Mouse (Mus musculus): ENCODE measurements at regions not wholly inside any gene's neighbourhood (a gene's known extent, or its start where the extent isn't known, plus 50 kb on each side); places are given as distances from the start of the nearest gene placed in this dataset.
A peak's percentile ranks its signal among the peaks of the same experiment; 100 is the strongest.

DNA sequence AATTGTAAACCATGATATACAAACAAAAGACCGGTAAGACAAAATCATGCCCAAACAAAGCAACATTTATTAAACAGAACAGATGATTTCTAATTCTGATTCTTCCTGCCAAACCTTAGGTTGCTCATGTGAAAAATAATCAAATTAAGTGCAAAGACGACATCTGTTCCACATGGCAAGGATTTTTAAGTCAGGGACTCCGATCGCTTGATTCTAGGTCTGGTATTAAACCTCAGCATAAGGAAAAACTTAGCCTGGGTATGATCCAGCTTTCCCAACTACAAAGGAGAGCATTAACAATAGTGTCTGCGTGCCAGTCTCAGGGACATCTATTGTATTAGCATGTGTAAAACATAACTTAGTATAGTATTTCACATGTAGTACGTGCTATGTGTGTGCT lies 181.8 kb upstream of the Rnpc3 start:
- no peak for DNase-seq (ENCODE audit: low read depth)

DNA sequence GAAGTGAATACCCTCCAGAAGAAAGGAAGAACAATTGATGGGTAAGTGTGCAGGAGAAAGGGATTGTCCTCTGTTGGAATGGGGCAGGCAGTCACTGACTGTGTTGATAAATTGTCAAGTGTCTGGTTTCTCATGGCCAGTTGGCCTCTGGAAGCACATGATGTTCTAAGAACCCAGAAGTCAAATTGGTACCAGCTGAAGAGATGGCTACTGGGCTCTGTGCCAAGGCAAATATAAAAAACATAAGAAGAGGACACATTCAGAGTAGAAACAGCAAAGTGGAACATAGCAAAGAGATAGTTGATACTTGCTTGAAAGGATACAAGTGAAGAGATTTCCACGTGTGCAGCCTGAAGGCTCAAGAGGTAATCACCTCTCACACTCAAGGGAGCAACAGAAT lies 170.9 kb upstream of the Col11a1 start:
- DNase-seq (ENCODE audit: low read depth): peak; percentile 16

DNA sequence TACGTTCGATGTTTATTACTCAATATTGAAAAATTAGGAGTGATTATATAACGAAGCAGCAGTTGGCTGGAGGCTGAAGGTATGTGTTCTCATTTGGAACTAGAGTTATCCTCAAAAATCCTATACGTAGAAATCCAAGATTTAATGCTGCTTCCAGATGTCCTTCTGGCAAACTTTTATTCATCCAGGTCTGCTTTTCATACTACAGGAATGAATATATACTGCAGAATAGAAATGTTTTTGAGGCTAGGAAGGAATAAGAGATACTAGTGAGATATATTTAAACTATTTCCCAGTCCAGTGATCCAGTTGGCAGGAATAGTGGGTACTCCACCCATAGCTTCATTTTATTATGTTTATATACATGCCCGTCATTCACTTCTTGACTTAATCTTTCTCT lies 170.3 kb upstream of the Col11a1 start:
- DNase-seq (ENCODE audit: low read depth): no peak

DNA sequence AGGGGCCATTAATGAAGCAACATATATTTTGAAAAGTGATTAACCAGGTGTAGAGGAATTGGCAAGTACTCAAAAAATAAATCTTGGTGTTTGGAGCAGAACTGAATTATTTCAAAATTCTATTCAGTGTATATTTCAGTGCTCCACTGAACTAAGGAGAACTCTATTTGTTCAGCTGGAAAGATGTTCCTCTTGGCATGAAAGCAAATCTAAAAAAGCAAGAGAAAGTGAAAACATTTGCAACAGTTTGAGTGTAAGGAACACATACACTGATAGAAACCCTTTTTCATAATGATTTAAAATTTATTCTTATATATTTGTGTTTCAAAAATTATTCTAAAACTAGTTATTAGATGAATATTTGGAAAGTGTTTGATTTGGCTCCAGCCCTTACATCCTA lies 169.9 kb upstream of the Col11a1 start:
- no peak for DNase-seq (ENCODE audit: low read depth)

DNA sequence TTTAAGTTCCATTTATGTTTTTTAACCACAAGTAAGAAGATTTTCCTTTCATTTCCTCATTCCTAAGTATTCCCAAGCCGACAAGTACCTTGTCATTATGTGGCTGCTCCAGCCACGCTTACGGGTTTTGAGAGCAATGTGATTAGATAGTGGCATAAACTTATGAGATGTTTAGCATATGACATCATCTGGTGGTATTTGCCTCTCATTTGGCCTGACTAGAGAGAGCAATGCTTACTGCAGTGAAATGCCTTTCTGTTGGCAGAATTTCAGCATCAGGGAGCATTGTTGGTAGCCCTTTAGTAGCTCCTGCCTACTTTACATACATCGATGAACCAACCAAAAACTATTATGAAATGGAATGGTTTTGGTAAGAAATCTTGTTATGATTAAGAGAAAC lies 157.1 kb upstream of the Col11a1 start:
- no peak for DNase-seq (ENCODE audit: low read depth)

DNA sequence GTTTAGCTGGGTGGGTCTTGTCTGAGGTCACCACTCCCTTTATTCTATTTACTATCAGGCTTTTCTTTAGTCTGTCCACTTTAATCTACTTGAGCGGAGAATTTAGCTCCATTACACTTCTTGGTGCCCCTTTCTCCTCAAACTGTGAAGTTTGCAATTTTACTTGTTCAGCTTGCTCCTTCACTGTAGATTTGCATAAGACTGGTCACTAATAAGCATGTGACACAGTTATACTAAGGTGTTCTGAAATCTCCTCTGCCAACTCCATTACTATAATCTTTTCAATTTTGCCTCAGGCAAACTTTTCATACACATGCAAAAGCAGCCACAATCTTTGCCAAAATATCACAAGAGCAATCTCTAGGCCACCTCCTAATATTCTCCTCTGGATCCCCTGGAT lies 125.2 kb upstream of the Col11a1 start:
- no peak for DNase-seq (ENCODE audit: low read depth)

DNA sequence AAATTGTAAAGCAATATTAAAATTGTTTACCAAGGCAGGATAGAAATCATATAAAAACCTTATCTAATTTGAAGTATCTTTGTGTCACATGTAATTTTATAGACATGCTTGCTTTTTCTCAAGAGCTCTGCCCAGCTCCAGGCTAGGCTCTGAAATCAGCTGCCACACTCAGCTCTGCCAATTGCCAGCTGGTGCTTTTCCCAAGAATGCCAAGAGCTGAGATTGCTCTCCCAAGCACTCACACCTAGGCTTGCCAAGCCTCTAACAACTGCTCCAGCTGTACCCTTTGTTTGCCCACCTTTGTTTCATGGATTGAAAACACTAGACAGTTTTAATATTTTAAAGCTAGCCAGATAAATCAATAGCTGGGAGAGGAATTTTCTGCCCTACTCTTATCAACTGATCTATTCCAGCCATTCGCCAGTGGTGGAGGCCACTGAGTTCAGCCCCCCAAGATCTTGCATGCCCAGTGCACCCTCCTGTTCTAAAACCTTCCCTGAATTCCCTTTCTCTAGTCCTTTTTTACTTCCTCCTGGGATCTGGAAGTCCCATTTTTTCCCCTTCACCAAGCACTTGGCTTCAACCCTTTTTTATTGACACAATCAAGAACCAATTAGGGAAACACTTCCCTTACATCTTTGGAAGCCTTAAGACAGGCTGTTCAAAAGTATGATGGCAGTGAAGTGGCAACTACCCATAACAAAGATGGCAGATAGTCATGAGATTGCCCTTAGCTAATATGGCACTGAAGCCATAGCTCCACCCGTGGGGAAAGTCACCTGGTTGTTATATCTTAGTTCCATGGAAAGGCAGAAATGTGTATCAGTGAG lies 110.8 kb upstream of the Col11a1 start:
- no peak for DNase-seq (ENCODE audit: low read depth)

DNA sequence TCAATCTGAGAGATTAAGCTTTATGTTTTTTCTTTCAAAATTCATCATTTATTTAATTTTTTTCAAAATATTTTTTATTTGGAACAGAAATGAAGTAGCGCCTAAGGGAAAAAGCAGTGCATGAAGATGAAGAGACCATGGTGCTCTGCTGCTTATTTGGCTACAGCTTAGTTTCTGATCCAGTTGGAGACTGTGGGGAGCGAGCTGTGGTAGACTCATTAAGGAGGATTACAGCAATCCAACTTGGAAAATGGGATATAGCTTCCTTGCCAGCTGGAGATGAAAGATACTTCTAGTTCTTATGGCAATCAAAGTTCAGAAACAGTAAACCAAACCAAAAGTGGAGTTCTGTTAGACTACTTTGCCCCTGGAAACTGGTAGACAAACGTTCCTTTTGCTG lies 98.8 kb upstream of the Col11a1 start:
- DNase-seq (ENCODE audit: low read depth): no peak

DNA sequence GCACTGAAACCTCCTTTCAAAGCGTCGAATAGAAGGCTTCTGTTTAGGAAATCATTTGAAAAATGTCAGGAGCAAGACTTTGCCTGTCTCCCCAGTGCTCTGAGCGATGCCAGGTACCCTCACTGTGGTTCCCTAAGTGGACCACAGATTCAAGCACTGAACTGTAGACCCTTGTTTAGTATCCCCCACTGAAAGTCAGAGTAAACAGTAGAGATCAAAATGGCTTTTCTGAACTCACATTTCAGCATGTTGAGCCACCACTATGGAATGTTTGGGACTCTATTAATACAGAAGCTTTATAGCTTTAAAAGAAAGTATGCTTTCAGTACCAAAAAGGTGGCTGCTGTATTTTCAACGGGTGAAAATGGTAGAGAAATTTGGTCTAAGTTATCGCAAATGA lies 79.8 kb upstream of the Col11a1 start:
- no peak for DNase-seq (ENCODE audit: low read depth)

DNA sequence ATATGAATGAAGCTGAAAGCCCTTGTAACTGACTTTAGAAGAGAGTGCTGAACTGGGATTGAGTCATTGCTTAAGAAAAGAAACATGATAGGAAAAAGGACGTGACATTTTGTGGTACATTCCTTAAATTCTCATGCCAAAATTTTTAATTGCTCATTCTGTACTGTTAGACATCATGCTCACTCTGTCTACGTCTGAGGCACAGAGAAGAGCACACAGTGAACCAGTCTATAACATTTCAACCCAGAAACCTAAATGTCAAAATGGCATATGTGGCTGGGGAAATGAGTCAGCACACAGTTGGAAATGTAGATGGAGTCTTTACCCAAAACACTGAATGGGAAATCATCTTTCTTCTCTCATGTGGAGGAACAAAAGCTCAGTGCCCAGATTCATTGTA lies 77.9 kb upstream of the Col11a1 start:
- DNase-seq (ENCODE audit: low read depth): no peak

DNA sequence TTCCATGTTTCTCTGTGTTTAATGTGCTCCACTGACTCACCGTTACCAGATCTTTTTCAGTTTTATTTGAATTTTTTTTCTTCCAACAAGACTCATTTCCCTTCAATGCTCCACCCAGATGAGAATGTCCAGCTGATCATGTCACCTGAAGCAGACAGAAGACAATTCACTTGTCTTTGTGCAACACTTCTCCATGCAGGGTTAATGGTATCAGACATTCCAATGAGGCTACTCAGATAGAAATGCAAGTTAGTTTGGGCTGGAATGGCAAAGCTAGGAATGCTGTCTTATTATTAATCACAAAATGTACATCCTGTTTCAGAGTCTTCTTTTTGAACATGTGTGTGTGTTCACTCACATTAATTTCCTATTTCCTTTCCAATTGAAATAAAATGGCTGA lies 77.2 kb upstream of the Col11a1 start:
- DNase-seq (ENCODE audit: low read depth): no peak

DNA sequence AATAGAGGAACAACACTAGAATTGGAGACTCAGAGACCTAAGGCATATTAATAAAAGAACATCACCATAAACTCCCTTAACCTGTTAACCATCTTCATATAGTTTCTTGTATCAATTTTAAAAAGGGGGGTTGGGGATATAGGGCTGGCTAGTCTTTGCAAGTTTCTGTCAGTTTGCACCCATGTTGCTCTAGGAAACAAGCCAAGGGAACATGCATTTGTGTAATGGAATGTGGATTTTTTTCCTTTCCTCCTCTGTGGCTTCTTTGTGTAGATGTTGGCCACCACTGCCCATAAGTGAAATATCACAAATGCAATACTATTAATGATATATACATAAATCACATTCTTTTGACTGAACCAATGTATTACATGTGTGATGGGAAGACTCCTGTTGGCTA lies 75.9 kb upstream of the Col11a1 start:
- peak; percentile 56 for DNase-seq (ENCODE audit: low read depth)

DNA sequence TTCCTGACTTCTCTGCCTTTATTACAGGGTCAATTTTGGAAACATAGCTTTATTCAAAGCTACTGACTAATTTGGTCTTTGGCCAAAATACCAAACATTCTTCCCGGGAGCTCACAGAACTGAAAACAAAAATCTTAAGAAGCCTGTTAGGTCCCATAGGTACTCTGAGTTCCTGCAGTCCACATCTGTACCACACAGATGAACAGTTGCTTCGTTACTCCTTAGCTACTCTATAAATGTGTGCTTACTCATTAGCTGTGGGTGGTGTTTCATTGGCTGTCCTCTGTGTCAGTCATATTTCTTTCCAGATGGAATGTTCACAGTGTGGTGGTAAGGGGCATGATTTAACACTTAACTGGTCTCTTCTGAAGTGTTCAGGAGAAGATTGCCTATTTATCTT lies 70.3 kb upstream of the Col11a1 start:
- DNase-seq (ENCODE audit: low read depth): no peak
